Mouse (Mus musculus): ENCODE results near the gene Mbd3l1.
A peak's percentile ranks its signal among the peaks of the same experiment; 100 is the strongest.

Gene Mbd3l1

GRCm38 (mm10) chr9:18478168-18478567, at the start of gene Mbd3l1, which contains the start of gene Zfp558:
Gene Mbd3l1 (plus strand): TSS chr9:18478359.
Gene Zfp558 (minus strand): TSS chr9:18478268.
- no peak for DNase-seq (ENCODE audit: low spot score in 2 of 2)

- DNase-seq (ENCODE audit: low spot score in 2 of 2), result no peak
These were observed 47.8 kb upstream of the Mbd3l1 start, which contains the start of gene Mbd3l2 for GRCm38 (mm10) chr9:18430354-18430753. Gene Mbd3l2 (plus strand): TSS chr9:18430654.

GRCm38 (mm10) chr9:18431687-18432086, 46.5 kb upstream of the Mbd3l1 start:
- DNase-seq (ENCODE audit: low spot score in 2 of 2), result no peak

- no peak for DNase-seq (ENCODE audit: low spot score in 2 of 2)
These were observed 21.6 kb upstream of the Mbd3l1 start for GRCm38 (mm10) chr9:18456520-18456919.

GRCm38 (mm10) chr9:18467350-18467749, 10.8 kb upstream of the Mbd3l1 start:
- no peak for DNase-seq (ENCODE audit: low spot score in 2 of 2)

GRCm38 (mm10) chr9:18468005-18468404, 10.2 kb upstream of the Mbd3l1 start:
- DNase-seq (ENCODE audit: low spot score in 2 of 2), result no peak

- peak; percentile 49 to 56 for DNase-seq (ENCODE audit: low spot score in 2 of 2)
These were observed 4.6 kb upstream of the Mbd3l1 start for GRCm38 (mm10) chr9:18473324-18474128.

DNA sequence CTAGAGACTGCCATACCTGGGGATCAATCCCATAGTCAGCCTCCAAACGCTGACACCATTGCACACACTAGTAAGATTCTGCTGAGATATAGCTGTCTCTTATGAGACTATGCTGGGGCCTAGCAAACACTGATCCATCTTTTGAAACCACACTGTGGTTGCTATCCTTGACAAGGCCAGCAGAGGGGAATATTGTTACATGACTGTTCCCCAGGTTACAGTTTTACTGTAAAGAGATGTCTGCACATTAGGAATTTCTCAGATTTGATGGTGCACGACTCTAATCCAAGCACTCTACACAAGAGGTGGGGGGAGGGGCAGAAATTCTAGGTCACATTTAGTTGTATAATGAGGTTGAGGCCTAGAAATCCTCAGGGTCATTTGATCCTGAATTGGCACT, 29.9 kb downstream of the Mbd3l1 start:
- DNase-seq (ENCODE audit: low spot score in 2 of 2), result peak in 1 of 2 experiments; percentile 13
